Mouse (Mus musculus): ENCODE data around the gene Cct8l1.

Gene Cct8l1

GRCm38 (mm10) chr5:25530629-25531028 lies 14.8 kb downstream of the Cct8l1 start:
- DNase-seq = no peak

DNA sequence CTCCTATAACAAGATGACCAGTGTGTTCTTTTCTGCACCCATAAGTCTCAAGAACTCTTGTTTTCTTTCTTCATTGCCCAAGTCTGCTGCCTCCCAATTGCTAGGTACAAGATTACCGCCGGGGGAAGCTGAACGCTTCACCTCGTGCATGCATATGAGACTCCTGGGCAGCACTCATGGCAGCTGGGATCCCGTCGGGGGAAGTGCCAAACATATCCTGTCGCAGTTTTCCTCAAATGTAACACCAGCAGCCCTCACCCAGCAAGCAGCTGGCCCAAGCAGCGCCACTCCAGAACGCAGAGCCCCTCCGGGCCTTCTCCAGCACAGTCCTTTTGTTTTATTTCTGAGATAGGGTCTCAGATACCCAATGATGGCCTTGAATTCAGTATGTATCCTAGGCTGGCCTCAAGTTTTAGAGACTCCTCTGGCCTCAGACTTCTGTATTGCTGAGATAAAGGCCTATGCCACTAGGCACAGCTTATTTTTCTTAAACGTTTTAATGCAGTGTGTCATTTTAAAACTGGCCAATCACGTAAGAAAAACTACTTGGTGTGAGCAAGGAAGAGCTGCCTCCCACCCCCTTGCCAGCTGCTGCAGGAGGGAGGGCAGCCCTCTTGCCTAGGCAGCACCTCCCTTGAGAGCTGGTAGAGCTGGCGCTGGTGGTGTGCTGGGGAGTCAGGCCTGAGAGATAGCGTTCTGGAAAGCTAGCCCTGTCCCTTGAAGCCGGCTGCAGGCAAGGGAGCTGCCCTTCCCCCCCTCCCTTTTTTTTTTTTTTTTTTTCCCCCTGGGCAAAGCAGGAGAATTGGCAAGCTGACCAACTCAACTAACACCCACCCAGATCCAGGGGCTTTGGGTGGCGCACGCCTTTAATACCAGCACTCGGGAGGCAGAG lies 16.6 kb downstream of the Cct8l1 start:
- no peak for DNase-seq

DNA sequence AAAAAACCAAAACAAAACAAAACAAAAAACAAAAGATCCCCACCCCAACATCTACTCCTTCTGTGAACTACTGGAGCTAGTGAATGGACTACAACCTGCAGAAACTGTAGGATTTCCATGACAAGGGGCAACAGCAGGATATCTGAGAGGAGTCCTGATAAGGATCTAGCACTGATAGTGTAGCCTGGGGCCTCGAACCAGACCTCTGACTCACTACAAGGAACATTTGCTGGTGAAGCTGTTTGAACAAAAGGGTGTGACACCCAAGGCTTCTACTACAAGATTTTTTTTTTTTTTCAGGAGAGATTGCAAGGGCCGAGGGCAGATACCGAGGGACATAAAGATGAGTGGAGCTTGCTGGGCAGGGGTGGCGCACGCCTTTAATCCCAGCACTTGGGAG lies 17.4 kb downstream of the Cct8l1 start:
- DNase-seq = no peak

- DNase-seq = no peak
Measured at GRCm38 (mm10) chr5:25535566-25535965, 19.7 kb downstream of the Cct8l1 start.

DNA sequence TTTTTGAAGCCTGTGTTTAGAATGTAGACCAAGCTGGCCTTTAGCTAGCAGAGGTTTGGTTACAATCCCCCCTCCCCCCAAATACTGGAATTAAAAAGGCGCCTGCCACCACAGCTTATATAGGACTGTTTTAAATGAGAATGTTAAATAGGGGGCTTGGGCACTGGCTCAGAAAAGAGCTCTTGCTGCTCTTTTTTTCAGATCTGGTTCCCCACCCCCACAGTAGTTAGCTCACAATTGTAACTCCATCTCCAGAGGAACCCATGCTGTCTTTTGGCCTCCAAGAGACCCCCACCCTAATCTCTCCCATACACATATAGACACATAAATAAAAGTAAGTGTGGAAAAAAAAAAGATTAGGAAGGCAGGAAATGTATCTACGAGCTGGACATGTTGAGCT lies 20.6 kb downstream of the Cct8l1 start:
- no peak for DNase-seq

DNA sequence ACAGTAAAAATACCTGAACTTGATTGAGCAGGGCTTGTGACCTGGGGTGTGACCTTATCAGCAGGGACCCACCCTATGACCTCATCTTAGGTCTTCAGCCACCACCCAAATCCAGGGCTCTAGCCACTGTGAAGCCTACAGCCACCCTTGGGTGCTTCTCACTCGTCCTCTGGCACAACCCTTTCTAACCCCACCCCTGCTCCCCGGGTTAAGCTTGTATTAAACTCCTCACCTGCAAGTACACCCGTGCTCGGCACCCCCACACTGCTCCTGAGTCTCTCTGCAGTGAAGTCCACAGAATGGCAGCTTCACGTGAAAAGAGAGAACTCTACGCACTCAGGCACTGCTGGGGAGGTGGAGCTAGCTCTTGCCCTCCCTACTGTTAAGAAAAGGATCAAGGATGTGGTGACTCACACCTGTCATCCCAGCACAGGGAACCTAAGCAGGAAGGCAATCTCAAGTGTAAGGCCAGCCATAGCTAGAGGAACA lies 21.1 kb downstream of the Cct8l1 start:
- no peak for DNase-seq

- no peak for DNase-seq
Measured at GRCm38 (mm10) chr5:25540412-25540811, 24.5 kb downstream of the Cct8l1 start.

- no peak for DNase-seq
Measured at GRCm38 (mm10) chr5:25540921-25541320, 25.1 kb downstream of the Cct8l1 start.

- DNase-seq = no peak
Measured at GRCm38 (mm10) chr5:25541661-25542060, 25.8 kb downstream of the Cct8l1 start.

DNA sequence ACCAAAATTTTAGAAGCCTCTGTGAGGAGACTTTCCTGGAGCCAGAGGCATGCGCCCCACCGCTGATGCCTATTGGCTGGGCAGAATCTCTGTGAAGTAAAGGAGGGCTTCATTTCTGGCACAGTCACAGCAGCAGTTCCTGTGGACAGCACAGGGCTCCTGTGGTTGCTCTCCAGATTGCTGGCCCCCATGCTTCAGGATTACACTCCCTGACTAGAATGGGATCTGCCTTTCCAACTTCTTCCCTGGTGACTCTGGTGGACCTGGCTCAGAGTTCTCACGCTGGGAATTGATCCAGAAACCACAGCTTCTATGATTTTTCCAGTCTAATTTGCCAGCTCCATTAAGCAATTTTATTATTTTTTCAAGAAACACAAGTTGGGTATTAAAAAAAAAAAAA lies 28.2 kb downstream of the Cct8l1 start:
- DNase-seq = peak; percentile 25 to 37

GRCm38 (mm10) chr5:25544566-25544965 lies 28.7 kb downstream of the Cct8l1 start:
- DNase-seq = no peak

GRCm38 (mm10) chr5:25546912-25547311 lies 31.0 kb downstream of the Cct8l1 start:
- DNase-seq = no peak

- DNase-seq = no peak
Measured at GRCm38 (mm10) chr5:25550912-25551311, 35.0 kb downstream of the Cct8l1 start.

- DNase-seq = no peak
Measured at GRCm38 (mm10) chr5:25554210-25554609, 38.3 kb downstream of the Cct8l1 start.

GRCm38 (mm10) chr5:25554689-25555088 lies 38.8 kb downstream of the Cct8l1 start:
- no peak for DNase-seq

DNA sequence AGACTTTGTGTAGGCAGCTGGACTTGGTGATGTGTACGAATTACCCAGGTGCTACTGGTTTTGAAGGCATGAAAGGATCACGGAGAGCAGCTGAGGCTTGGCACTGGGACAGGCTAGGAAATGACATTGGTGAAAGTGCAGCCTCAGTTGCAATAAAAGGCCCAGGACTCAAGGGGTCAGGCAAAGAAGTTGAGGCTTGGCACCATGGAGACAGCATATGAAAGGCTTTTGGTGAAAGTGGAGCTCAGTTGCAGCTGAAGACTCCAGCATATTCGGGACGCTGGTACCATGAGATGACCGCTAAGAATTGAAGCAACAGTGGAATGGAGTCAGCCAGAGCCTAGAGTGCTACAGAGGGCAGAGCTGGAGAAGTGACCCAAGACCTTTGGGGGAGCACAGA lies 39.8 kb downstream of the Cct8l1 start:
- DNase-seq = no peak

DNA sequence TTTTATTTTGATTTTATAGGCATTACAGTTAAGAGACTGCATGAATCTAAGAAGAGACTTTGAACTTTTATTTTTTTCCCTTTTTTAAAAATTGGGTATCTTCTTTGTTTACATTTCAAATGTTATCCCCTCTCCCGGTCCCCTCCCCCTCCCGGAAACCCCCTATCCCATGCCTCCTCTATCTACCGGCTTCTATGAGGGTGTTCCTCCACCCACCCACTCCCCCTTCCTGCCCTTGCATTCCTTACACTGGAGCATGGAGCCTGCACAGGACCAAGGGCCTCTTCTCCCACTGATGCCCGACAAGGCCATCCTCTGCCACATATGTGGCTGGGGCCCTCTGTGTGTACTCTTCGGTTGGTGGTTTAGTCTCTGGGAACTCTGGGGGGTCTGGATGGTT lies 40.5 kb downstream of the Cct8l1 start:
- DNase-seq = no peak

Measured in cerebellum, postnatal 36 days (tissue).